Mouse (Mus musculus) 3134 (cell line): ENCODE measurements around the gene Zfhx3.

Experiments
- DNase-seq: peaks from one replicate; pipeline ENCODE4 v3.0.0-alpha.2; 2011; ENCODE audit warnings: low spot score; ENCODE audit not compliant: insufficient read length; ENCODE audit errors: extremely low read depth

The Zfhx3 gene

DNA sequence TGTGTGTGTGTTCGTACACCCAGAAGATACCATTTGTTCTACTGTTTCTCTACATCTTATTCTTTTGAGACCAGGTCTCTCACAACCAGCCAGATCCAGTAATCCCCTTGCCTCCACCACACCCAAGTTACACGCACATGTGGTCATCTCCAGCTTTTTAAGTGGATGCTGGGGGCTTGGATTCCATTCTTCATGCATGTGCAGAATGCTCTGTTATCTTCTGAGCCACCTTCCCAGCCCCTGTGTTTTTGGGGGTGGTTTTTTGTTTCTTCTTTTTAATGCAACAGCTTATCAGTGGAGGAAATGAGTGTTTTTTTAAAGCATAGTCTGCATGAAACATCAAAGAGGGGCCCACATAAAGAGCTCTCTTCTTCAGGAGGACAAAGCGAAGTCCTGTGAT lies 639.8 kb downstream of the Zfhx3 start:
- DNase-seq = no peak

DNA sequence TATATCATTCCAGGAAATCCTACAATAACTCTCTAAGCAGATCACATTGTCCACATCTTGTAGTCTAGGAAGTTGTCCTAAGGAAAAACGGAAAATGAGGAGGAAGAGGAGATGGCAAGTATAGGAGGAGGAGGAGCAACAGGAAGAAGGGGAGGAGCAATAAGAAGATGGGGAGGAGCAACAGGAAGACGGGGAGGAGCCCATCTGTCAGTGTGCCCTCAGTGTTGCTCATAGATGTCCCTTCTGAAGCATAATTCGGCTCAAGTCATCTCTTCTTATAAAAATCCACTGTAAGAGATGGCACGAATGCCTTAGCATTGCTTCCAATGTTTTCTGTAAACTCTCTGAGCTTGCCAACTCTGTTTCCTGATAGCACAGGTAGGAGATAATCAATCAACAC lies 640.8 kb downstream of the Zfhx3 start:
- no peak for DNase-seq

DNA sequence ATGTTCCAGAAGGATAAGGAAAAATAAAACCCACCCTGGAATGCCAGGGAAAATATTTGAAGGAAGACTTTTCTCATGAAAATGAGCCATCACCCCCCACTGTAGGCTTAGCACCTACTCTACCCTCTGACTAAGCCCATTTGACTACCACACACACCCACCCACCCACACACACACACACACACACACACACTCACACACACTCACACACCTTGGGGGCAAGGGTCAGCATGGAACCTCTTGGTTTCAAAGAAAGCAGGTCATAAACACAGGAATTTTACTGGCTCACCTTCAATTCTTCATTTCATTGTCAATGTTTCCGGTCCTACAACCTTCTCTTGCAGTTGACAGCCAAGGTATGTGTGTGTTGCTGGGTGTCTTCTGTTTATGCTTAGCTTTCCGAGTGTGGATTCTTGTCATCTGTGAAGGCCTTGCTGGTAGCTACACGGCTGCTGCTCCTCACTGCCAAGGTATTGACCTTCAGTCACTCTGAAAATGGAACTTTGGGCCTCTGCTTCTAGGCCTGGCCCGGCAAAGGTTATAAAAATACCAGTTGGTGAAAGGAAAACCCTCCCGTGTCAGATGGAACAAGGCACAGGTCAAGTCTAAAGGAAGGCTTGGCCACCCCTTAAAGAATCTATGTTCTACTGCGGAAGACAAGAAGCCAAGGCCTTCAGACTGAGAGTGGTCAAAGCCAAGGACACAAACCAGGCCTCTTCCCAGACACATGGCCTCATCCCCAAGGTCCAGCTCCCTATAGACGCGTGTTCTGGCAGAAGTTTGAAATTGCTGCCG lies 641.6 kb downstream of the Zfhx3 start:
- DNase-seq = no peak

DNA sequence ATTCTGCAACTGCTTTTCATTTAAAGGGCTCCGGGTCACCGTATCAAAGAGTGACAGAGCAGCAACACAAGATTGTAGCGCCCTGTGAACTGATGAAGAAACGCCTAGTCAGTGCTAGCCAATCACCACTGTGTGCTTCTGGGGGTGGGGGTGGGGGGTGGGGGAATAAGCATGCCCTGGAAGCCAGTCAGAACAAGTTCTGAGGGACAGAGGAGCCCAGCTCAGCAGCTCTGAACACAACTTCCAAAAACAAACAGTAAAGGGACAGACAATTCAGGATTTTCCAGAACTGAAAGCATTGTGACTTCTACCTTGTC lies 642.2 kb downstream of the Zfhx3 start:
- DNase-seq = no peak

DNA sequence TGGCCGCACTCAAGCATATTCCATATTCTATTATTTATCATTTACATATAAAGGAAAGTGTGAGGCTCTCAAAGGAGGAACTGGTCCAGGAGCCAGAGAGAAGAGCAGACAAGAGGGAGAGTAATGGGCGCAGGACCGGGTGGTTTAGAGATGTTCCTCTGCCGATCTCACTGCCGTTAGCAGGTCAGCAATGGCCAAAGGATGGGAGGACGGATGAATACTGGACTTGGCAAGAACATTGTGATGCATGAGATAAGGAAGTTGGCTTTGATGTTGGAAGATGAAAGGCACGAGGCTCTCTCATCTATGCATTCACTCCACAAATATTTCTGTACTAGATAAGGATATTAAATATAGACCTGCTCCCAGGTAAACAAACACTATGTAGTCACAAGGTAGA lies 648.6 kb downstream of the Zfhx3 start:
- no peak for DNase-seq

DNA sequence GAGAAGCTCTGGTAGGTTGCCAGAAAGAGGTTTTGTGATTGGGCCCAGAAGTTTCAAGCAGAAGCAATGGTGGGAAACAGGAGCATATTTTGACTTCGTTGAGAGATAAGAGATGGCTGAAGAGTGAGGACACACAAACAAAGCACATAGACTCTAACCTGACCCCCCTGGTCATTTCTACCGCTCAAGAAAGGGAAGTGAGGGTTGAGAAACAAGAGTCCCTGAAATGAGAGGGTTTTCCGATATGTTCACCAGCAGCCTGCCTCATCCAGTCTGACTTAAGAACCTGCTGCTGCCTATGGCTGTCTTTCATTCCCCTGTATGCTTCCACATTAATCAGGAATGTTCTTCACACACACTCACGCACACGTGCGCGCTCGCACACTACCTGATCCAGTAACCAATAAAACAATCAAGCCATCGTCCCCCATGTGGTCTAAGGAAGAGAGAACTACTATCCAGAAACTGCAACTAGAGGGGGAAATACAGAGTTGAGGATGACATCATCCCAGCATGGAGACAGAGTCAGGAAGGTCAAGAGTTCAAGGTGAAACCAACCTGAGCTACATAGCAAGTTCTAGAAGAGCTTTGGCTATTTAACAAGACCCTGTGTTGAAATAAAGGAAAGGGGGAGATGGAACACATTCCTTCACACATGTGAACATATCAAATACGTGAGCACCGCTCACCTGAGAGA lies 649.7 kb downstream of the Zfhx3 start:
- no peak for DNase-seq

DNA sequence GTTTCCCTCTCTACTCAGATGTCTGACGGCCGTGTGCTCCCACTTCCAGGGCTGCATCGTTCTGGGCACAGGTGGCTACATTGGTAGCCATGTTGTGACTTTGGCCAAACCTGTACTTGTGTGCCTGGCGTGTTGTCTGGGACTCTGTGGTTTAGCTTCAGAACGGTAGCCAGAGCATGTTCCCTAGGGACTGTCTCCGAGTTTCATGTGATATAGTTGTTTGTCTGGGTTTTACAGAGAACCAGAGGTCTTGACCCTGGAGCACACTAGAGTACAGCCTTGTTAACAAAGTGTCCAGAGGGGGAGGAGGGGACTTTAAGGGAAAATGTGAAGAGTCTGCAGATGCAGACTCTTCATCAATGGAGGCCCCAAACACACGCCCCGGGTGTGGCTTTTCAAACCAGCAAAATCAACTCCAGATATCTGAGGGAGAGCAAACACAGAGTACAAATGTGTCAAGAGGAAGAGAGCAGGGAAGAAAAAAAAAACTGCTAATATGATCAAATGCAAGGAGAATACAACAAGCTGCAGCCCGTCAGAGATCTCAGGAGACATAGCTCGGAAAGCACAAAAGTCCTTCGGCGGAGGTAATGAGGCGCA lies 650.6 kb downstream of the Zfhx3 start:
- DNase-seq = no peak

DNA sequence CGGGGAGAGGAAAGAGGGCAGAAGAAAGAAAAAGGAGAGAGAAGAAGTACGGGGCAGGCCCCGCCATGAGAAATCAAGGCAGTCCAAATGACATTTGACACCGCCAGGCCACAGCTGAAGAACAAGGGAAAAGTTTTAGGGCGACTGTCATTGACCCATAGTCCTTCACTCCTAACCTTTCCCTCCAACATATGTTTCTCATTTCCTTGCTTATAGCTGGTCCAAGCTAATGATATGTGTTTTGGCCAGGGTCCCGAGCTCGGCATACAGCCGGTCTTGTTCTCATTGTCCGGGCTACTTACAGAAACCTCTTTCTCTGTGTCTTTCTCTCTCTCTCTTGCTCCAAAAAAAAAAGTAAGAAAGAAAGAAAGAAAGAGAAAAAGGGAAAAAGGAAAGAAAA lies 651.4 kb downstream of the Zfhx3 start:
- no peak for DNase-seq

DNA sequence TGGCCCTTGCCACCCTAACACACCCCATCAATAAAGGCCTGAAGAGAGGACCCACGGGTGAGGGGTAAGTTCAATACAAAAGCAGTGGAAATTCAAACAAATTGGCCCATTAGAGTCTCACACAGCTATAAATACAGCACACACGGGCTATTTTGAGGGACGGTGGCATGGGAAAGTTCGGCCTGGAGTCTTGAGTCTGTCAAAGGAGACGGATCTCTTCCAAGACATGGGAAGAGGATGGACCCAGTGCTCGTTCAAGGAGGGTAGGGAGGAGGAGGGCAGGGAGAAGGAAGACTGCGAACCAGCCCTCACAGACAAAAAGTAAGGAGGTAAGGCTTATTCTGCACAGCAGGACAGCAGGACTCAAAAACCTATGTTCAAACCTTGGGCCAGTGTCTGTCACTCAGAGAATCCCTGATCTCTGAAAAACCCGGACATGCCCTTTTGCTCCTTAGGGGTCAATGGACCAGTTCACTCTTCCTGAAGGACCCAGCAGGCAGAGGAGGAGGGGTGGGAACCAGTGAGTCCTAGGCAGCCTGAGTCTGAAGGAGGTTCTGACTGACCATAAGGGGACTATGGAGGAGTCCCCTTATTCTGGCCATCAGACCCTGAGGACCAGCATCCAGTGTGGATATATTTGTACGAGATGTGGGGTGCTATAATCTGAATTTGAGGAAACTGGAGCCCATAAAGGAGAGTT lies 652.1 kb downstream of the Zfhx3 start:
- DNase-seq = no peak

DNA sequence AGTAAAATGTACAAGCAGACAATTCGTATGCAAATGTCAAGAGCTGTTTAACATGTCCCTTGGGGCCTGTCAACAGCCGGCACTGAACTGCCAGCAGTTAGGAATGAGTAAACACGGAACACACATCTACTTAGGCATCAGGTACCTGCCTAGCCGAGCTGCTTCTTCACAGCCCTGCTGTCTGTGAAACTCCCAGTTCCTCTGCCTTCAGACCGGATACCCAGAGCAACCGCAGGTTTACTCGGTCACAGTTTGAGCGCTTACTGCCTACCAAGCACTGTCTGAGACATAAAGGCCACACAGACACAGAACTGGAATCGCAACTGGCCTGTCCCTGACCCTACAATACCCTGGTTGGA lies 652.6 kb downstream of the Zfhx3 start:
- DNase-seq = no peak

DNA sequence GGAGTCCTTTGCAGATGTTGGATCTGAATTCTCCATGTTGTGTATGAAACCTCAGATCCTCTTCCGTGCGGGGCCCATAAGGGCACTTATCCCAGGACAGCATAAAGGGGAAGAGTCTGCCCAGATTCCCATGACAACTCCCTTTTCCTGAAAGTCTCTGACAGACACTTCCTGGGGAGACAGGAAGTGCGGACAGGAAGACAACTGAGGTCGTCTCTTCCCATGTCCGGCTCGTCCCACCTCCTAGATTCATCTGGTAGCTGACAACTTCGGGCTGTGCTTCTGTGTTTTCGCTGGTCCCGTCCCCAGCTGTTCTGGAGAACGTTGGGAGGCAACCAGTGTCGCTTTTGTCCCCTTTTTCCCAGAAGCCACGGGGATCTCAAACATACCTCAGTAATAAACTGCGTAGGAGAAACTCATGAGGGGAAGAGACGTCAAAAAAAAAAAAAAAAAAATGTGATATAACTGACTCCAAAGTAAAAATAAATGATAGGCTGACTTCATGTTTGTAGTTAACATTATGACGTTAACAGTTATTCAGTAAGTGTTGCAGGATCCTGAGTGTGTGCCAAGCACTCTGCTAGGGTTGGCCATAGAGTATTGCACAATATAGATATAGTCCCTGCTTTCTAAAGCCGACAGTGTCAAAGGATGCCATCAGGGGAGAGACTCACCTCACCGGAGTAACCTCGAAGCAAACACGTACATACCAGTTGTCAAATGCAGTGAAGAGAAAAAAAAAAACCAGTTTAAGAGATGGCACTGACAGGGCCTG lies 653.5 kb downstream of the Zfhx3 start:
- no peak for DNase-seq

DNA sequence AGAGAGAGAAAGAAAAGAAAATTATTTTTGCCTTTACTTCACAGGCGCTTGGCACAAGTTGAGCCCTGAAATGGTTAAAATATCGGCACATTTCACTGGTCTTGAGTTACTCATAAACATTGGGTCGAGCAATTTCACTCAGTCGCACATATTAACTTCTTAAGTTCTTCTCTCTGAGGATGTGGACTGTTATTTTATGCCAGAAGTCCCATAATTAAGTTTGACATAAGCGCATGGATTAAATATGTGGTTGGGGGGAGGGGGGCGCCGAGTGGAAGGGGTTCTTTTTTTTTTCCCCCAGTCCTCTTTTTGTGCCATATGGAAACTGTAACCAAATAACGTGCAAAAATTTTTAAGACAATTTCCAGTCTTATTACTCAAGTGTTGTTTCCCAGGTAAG lies 656.6 kb downstream of the Zfhx3 start:
- DNase-seq = no peak

DNA sequence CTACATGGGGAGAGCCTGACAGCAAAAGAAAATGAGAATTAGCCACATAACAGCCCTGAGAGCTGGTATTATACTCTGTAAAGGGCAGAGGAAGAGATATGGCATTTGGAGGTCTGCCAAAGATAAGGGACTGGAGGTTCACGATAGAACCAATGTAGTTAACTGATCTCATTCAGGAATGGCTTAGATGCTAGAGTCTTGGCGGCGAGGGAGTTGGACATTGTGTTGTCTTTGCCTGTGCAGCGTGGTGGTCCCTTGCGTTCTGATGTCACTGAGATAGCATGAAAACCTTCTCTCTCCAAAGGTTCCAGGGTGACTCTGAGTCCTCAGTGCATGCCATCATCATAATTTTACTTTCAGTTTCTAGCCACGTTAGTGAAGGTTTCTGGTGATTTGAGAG lies 657.1 kb downstream of the Zfhx3 start:
- no peak for DNase-seq

DNA sequence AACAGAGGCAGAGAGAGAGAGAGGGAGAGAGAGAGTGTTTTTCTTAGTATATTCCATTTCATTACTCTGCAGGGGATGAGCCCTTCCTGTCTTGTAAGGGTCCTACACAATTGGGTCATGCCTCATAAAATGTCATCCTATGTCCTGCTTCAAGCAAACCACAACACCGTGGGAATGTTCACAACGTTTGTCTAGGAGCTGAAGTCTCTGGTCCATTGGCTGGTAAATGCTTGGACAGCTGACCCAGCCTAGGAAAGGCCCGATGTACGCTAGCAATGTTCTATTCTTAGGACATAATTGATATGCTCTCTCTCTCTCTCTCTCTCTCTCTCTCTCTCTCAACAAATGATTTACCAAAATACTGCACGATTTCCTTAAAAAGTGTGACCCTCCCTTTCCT lies 666.2 kb downstream of the Zfhx3 start:
- DNase-seq = no peak

DNA sequence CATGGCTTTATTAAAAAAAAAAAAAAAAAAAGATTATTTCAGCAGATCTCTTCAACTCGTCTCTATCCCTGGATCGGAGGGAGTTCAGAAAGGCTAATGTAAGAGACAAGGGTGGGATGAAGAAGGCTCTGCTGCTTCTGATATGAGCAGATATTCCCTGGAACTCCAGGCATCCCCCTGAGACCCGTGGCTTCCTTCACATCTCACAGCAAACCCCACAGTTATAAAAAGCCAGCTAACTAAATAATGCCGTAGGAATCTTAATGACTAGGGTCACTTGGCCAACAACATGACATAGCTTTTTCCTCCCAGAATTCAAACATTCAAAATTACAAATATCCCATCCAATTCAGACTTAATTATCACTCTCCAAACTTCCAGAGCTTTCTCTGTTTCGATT lies 666.7 kb downstream of the Zfhx3 start:
- DNase-seq = no peak

DNA sequence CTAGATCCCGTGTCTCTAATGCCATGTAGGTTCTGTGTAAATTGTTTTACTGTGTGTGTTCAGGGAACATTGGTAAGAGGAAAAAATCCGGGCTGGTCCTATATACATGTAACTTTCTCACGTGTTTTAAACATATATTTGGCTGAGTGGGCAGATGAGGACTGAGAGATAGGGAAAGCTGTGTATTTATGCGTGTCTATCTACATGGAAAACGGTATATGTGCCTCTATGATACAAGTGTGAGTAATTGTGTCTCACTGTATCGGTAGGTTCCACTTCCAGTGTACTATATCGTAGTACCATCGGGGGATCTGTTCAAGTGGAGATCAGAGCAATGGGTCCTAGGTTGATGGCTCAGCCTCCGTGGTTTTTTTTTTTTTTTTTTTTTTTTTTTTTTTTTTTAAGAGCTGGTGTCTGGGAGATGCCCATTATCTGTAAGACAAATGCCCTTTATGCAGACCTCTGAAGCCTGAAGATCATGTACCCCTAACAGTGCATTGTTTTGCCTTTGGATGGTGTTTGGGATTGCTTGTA lies 668.8 kb downstream of the Zfhx3 start:
- no peak for DNase-seq

DNA sequence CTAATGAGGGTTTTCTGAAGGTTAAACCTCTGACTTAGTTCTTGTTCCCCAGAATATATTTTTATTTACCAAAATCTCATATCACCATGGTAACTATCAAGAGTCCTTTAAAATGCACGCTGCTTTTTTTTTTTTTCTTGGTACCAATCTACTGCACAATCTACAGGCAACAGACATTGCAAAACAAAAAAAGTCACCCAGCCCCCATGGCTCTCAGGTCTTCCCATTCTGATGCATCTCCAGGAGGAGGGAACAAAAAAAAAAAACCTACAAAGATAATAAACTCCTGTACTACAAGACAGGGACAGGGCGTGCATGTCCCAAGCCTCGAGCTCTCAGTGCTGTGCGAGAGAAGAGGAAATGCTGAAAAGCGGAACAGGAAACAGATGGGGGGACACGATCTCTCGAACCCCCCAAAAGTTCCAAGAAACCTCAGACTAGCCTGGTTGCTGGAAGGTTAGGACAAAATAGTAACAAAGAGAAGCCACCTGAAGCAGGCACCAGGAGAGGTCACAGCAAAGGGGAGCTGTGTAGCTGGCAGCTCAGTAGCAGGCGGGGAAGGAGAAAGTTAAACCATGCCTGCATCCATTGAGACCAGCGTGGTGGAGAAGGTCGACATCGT lies 669.5 kb downstream of the Zfhx3 start:
- no peak for DNase-seq

DNA sequence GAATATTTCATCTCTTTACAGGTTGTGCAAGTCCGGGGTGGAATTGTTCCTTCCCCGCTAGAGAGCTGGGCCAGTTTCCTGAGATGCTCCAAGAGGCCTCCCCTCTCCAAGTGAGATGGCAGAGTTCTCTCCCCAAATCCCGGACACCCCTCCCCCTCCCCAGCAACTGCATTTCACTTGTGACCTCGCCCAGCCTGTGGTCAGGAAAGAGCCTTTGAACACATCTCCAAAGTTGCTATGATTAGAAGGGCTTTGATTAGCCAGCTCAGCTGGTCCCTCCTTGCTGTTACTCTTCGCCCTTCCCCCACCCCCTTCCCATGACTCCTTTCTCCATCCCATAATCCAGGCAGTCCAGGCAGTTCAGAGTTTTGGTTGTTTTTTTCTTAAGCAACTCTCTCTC lies 670.4 kb downstream of the Zfhx3 start:
- no peak for DNase-seq

DNA sequence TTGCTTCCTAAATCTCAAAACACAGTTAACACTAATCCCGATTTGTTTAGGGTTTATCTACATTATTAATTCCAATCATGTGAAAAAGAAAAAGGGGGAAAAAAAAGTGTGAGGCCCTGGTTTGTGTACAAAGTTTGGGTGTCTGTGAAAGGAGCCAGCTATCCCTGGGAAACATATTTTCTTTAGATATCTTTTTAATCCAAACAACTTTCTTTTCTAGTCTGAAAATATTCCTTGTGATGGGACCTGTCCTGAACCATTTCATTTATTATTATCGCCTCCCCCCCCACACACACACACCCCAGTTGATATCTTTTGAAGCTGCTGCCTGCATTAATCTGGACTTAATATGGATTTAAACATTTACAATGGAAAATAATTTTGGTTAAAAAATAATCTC lies 670.8 kb downstream of the Zfhx3 start:
- no peak for DNase-seq

DNA sequence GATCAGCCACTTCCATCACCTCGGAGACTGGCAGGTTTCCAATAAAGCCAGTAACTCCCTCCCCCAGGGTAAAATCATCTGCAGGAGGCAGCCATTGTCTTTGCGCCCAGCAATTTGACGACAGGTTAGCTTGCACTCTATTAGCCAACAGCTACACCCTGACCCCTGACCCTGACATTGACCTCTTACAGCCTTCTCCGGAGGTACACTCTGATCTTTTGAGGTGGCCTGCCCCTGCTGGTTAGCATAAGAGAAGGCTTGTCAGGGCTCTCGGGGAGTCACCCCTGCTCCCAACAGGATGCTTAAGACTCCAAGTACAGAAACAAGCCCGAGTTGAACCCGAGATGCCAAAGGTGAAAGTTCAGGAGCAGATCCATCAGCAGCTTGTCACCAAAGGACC lies 678.9 kb downstream of the Zfhx3 start:
- DNase-seq = no peak
